Mouse (Mus musculus): ENCODE measurements around the gene Bok. TPM values are rescaled to one million over a fixed set of nuclear protein-coding genes. Genes with fewer than 3 reads are reported as not detected.

The Bok gene
- total RNA-seq, 2 experiments from 2014 or later, result 32.2 to 42.8 TPM

DNA sequence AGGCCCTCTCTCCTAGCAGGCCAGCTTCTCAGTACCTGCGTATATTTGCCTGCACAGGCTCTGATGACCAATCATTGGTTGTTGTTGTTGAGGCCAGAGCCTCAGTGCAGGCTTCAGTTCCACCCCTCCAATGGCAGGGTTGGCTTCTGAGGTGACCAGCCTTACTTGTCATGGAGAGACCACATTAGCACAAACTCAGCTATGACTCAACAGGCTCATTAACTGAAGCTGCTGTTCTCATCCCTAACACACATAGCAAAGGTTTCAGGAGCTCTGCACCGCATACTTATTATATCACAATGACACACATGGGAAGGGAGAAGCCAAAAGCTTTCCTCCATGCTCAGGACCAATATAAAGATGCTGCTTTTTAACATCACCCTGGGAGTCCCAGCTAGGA is 55.2 kb downstream of the Bok start:
- no peak for DNase-seq (ENCODE audit: low spot score in 2 of 2)

DNA sequence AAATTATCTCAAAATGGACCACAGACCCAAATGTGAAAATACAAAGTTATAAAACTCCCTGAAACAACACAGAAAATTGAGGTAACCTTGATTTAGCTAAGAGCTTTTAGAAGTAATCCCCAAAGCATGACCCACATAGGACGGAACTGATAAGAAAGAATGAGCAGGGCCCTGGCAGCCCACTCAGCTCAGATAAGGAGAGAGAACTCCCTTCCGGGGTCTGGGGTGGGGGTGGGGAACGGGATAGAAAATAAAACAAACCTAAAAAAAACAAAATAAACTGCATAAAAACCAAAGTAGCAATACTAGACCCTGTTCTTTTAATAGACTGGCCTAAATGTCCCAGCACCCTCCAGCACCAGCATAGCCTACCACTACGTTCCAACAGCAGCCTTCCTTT is 56.5 kb downstream of the Bok start:
- no peak for DNase-seq (ENCODE audit: low spot score in 2 of 2)

DNA sequence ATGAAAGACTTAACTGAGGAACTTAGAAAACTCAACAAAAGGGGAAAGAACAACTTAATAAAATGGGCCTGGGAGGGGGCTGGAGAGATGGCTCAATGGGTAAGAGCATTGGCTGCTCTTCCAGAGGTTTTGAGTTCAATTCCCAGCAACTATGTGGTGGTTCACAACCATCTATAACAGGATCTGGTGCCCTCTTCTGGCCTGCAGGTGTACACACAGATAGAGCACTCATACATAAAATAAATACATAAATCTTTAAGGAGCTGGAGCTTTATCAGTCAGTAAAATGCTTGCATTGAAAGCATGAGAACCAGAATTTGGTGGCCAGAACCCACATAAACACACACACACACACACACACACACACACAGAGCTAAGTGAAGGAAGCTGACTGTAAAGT is 57.5 kb downstream of the Bok start:
- no peak for DNase-seq (ENCODE audit: low spot score in 2 of 2)

Other genes with a start within 250 kb of the Bok start
- 100 to 1,000 TPM; 157 to 167 TPM for gene Hdlbp, start 206.8 kb upstream of the Bok start, total RNA-seq (2021)
- gene Farp2, start 173.6 kb upstream of the Bok start, total RNA-seq (2021), result 10 to 100 TPM in 1 of 2 experiments, 1 to 10 TPM in 1; 10.0 to 11.0 TPM
- 100 to 1,000 TPM; 382 to 398 TPM for gene Stk25, start 27.0 kb upstream of the Bok start, total RNA-seq (2021)
- 10 to 100 TPM; 79.0 to 85.3 TPM for gene Atg4b, start 65.8 kb downstream of the Bok start, total RNA-seq (2021)
- gene Thap4, start 69.2 kb downstream of the Bok start, total RNA-seq (2021), result 10 to 100 TPM; 43.5 to 44.2 TPM
- 10 to 100 TPM; 51.1 to 51.7 TPM for gene Dtymk, start 116.3 kb downstream of the Bok start, total RNA-seq (2021)
- 10 to 100 TPM; 16.0 TPM for gene Ing5, start 118.3 kb downstream of the Bok start, total RNA-seq (2021)
- 10 to 100 TPM; 11.7 to 13.4 TPM for gene D2hgdh, start 139.2 kb downstream of the Bok start, total RNA-seq (2021)
- gene Gal3st2, start 175.6 kb downstream of the Bok start, total RNA-seq (2021), result under 1 TPM in 1 of 2 experiments, not detected in 1; 0.12 TPM
- not detected for gene Gal3st2b, start 232.7 kb downstream of the Bok start, total RNA-seq (2021)